Mouse (Mus musculus): ENCODE measurements around the gene C5ar1. TPM values are rescaled to one million over a fixed set of nuclear protein-coding genes. Genes with fewer than 3 reads are reported as not detected.

The C5ar1 gene
- polyA plus RNA-seq, 1 experiment from 2014 or later = 0.45 TPM

DNA sequence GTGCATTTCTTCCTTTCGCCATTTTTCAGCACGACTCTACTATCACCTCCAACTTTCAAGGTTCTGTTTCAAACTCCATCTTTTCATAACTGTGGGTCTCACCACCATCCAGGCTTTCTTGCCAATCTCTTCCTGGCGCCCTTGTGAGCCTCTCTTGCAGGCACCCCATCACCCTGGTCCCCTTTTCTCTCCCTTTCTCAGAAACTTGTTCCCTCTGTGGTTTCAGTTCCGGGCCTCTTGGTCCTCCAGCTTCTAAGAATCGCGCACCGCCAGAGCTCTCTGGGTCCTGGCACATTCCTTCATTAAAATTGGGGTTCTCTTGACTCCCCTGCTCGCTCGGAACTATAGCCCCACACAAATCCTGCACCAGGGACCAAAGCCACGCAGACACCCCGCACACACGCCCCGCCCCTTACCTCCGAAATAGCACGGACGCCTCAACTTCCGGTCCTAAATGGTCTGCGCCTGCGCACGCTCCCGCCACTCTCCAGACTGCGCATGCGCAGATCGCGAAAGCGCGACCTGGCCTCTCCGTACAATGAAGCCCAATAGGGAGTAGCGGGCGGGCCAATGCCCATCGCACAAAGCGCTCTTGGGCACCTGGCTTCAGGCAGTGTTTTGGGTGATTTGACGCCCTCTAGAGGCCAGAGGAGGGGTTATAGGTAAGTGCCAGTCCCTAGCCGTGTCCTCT, 37.6 kb downstream of the C5ar1 start, which contains the start of gene Dhx34:
Gene Dhx34, minus strand, starts transcription at position 456 of the 691 bp plus-strand sequence.
- Histone ChIP-seq H3K27me3 (peaks cover 5% of the 10 kb centered on the region; the same call in 1 of the 2 replicates), H3K27ac (peak within 1 kb of the TSS; percentile 85)

DNA sequence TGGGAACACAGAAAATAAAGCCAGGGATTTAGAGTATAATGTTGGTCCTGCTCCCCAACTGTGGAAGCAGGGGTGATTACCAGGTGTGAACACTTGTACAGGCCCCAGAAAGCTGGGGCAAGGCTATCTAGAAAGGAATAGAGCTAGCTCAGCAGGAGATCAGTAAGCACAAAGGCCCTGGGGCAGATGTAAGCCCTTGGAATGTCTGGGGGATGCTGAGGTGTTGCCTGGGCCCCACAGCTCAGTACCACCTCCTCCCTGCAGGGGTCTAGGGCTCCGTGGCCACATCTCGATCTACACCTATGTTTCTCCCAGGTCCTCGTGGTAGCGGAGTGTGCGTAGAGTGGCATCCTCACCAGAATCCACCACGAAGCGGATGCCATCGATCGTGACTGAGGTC, 45.4 kb downstream of the C5ar1 start:
- Histone ChIP-seq H3K27ac (no peak overlapping the region), H3K9ac (replicated peaks) (no peak overlapping the region)
- ATAC-seq (ENCODE audit: insufficient number of reproducible peaks, insufficient read depth, low FRiP score, low TSS enrichment, low read depth) = no peak

More for the DNA sequence above, 37.6 kb downstream of the C5ar1 start, which contains the start of gene Dhx34:
- H3K9ac ChIP-seq (replicated peaks) = peak within 1 kb of the TSS; percentile 82
- ATAC-seq (ENCODE audit: insufficient number of reproducible peaks, insufficient read depth, low FRiP score, low TSS enrichment, low read depth) = peak; percentile 88
- H3K9me3 ChIP-seq = no peaks in the 10 kb centered on the region
- H3K36me3 ChIP-seq = peaks cover 21% of the 10 kb centered on the region
- H3K4me1 ChIP-seq (replicated peaks) = peaks cover 7% of the 10 kb centered on the region
- H3K4me2 ChIP-seq = peak within 1 kb of the TSS; percentile 61
- WGBS = 2% methylated on average over 34 of the region's 34 CpGs
- peak within 1 kb of the TSS; percentile 64 for H3K4me3 ChIP-seq (replicated peaks)

DNA sequence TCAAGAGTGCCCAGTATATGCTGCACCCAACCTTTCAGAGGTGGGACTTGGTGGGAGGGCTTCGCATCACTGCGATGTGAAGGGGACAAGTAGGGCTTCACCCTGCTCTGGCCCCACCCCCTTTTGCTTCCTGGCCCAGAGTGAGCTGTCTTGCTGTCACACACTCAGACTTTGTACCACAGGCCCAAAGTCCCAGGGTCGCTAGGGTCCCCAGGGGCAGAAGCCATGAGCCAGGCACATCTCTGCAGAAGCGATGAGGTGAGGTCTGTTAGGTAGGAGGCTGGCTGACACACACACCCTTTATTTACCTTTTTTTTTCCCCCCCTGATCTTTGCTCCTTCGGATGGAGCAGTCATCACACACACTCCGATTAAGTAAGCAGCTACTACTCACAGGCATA, 46.1 kb downstream of the C5ar1 start:
- H3K36me3 ChIP-seq = peaks cover 96% of the 10 kb centered on the region
- no peak overlapping the region for H3K4me2 ChIP-seq
- no peak overlapping the region for H3K4me3 ChIP-seq (replicated peaks)
- no peak overlapping the region for H3K27ac ChIP-seq
- no peaks in the 10 kb centered on the region for H3K4me1 ChIP-seq (replicated peaks)
- 92% methylated on average over 6 of the region's 6 CpGs for WGBS
- no peaks in the 10 kb centered on the region for H3K27me3 ChIP-seq
- no peaks in the 10 kb centered on the region for H3K9me3 ChIP-seq
- no peak for ATAC-seq (ENCODE audit: insufficient number of reproducible peaks, insufficient read depth, low FRiP score, low TSS enrichment, low read depth)
- H3K9ac ChIP-seq (replicated peaks) = no peak overlapping the region

More for the DNA sequence above, 45.4 kb downstream of the C5ar1 start:
- no peak overlapping the region for H3K4me2 ChIP-seq
- no peaks in the 10 kb centered on the region for H3K27me3 ChIP-seq
- peaks cover 94% of the 10 kb centered on the region for H3K36me3 ChIP-seq
- WGBS = 93% methylated on average over 9 of the region's 9 CpGs
- no peaks in the 10 kb centered on the region for H3K9me3 ChIP-seq
- H3K4me1 ChIP-seq (replicated peaks) = no peaks in the 10 kb centered on the region
- no peak overlapping the region for H3K4me3 ChIP-seq (replicated peaks)

DNA sequence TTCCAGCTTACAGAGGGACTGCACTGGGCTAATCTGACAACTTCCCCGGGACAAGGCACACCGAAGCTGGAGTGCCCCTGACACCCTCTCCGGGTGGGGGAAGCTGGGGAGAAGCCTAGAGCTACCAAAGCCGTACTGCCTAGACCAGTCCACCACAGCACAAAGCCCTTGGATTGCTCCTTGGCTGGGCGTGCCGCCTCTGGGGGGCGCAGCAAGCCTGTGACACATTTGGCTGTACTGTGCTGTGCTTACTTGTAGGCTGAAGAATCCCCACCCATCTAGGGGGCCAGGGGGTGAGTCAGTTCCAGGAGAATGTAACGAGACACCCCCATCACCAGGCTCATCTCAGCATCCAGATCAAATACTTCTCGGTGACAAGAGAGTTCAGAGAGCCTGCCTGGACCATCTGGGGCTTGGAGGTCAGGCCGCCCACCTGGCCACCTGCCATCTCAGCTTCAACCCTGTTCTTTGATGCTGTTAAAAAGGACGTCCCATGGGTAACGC, 48.4 kb downstream of the C5ar1 start:
- H3K9me3 ChIP-seq = no peaks in the 10 kb centered on the region
- no peak overlapping the region for H3K27ac ChIP-seq
- no peaks in the 10 kb centered on the region for H3K4me1 ChIP-seq (replicated peaks)
- no peaks in the 10 kb centered on the region for H3K27me3 ChIP-seq
- ATAC-seq (ENCODE audit: insufficient number of reproducible peaks, insufficient read depth, low FRiP score, low TSS enrichment, low read depth) = no peak
- H3K9ac ChIP-seq (replicated peaks) = no peak overlapping the region
- 69% methylated on average over 12 of the region's 12 CpGs for WGBS
- H3K4me3 ChIP-seq (replicated peaks) = no peak overlapping the region
- H3K36me3 ChIP-seq = peaks cover 94% of the 10 kb centered on the region
- H3K4me2 ChIP-seq = no peak overlapping the region

DNA sequence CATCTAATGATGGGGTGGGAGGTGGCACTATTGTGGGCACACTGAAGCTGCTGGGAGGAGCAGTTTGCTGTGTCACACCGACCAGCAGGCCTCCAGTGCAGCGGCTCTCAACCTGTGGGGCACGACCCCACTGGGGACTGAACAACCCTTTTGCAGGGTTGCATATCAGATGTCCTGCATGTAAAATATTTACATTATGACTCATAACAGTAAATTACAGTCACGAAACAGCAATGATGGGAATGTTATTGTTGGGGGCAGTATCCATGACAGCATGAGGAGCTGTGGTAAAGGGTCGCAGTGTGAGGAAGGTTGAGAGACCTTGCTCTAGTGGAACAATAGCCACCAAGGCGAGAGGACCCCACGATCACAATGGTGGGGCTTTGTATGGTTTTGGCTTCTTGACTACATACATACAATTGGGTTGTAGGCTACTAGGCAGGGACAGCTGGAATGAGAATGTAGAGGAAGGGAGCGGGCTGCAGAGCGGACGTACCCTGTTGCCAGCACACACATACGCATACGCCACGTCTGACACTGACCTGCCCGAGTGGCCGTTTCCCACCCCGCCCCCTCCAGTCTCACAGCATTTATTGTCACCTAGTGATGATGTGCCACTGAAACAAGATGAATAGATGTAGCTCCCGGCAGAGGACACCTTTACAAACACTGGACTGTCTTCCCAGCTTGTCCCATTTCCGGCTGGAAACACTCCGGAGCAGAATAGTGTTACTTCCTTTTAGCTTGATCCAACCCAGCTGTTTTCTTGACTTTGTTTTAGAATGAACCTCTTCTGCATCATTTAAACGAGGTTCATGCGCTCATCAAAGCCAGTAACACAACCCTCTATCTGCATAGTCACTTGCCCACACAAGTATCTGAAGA, 50.3 kb downstream of the C5ar1 start:
- no peaks in the 10 kb centered on the region for H3K27me3 ChIP-seq
- no peak overlapping the region for H3K27ac ChIP-seq
- H3K4me1 ChIP-seq (replicated peaks) = no peaks in the 10 kb centered on the region
- H3K9me3 ChIP-seq = no peaks in the 10 kb centered on the region
- H3K4me2 ChIP-seq = no peak overlapping the region
- WGBS = 91% methylated on average over 21 of the region's 21 CpGs
- no peak overlapping the region for H3K4me3 ChIP-seq (replicated peaks)
- no peak overlapping the region for H3K9ac ChIP-seq (replicated peaks)
- no peak for ATAC-seq (ENCODE audit: insufficient number of reproducible peaks, insufficient read depth, low FRiP score, low TSS enrichment, low read depth)
- peaks cover 94% of the 10 kb centered on the region for H3K36me3 ChIP-seq

DNA sequence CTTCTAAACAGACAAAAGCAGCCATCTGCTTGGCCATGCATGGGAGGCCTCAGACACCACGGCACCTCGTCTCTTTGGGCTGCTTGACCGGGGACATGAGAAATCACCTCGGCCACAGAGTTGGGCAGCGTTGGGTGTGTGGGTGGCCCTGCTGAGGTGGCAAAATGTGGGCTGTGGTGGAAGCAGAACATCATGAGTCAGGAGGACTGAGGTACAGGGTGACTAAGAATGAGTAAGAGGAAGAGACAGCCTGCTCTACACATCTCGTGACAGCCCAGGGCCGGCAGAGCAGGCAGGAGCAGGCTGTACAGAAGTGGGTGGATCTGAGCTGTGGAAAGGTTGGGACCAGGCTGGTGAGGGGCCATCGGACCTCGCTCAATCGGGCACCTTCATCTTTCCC, 51.8 kb downstream of the C5ar1 start:
- WGBS = 84% methylated on average over 10 of the region's 10 CpGs
- Histone ChIP-seq H3K27ac (no peak overlapping the region), H3K9ac (replicated peaks) (no peak overlapping the region), H3K27me3 (no peaks in the 10 kb centered on the region), H3K36me3 (peaks cover 94% of the 10 kb centered on the region), H3K9me3 (no peaks in the 10 kb centered on the region), H3K4me1 (replicated peaks) (no peaks in the 10 kb centered on the region), H3K4me2 (no peak overlapping the region), H3K4me3 (replicated peaks) (no peak overlapping the region)
- no peak for ATAC-seq (ENCODE audit: insufficient number of reproducible peaks, insufficient read depth, low FRiP score, low TSS enrichment, low read depth)

DNA sequence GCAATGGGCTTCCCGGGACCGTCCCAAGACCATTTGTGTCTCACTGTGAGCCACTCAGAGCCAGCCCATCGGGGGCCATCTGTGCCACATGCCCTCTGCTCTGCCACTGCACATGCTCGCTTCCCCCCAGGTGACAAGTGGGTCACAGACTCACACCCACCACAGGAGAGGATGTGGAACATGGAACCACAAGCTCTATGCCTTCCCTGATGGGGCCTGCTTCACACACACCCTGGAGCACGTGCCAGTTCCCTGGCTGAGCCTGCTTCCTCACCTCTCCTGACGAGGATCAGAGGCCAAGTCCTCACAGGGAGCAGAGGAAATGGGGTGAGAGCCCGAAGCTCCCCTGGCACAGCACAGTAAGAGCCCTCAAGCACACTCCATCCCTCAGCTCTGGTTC, 52.3 kb downstream of the C5ar1 start:
- Histone ChIP-seq H3K27ac (no peak overlapping the region), H3K27me3 (no peaks in the 10 kb centered on the region), H3K36me3 (peaks cover 96% of the 10 kb centered on the region), H3K9ac (replicated peaks) (no peak overlapping the region), H3K4me1 (replicated peaks) (no peaks in the 10 kb centered on the region), H3K9me3 (no peaks in the 10 kb centered on the region), H3K4me2 (no peak overlapping the region), H3K4me3 (replicated peaks) (no peak overlapping the region)
- ATAC-seq (ENCODE audit: insufficient number of reproducible peaks, insufficient read depth, low FRiP score, low TSS enrichment, low read depth) = no peak
- 88% methylated on average over 7 of the region's 7 CpGs for WGBS

DNA sequence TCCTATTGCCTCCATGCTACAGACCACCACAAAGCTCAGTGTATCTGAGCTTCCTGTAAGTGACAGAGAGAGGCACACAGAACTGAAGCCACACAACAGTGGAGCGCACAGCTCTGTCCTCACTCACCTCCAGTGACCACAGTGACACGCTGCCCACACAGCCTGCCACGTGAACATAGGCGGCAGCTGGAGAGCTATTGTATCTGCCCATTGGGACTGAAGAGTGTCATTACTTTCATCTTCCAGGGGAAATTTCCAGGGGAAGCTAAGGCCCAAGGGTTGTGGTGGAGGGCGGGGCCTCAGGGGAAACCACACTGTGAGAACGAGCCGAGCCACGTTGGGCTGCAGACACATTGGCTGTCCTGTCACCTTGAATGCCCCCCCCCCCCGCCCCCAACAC, 54.5 kb downstream of the C5ar1 start:
- Histone ChIP-seq H3K4me1 (replicated peaks) (no peaks in the 10 kb centered on the region), H3K9me3 (no peaks in the 10 kb centered on the region), H3K27me3 (no peaks in the 10 kb centered on the region), H3K4me2 (no peak overlapping the region), H3K36me3 (peaks cover 93% of the 10 kb centered on the region), H3K9ac (replicated peaks) (no peak overlapping the region), H3K27ac (no peak overlapping the region), H3K4me3 (replicated peaks) (no peak overlapping the region)
- 83% methylated on average over 9 of the region's 9 CpGs for WGBS
- ATAC-seq (ENCODE audit: insufficient number of reproducible peaks, insufficient read depth, low FRiP score, low TSS enrichment, low read depth) = no peak

DNA sequence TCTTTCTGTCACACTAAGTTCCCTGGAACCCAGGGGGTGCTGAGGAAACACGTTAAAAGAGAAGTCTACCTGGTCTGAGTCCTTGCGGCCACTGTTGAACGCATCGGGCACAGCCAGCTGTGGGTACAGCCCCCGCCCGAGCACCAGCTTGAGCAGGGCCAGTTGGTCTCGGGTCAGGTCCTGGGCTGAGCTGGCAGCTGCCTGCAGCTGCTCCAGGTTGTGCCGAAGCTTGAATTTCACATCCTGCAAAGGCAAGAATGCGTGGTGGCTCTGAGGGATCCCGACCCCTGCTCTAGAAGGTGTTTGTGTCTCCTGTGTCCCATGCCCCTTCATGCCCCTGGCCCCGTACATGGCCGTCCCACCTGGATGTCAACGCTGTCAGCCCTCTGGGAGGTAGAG, 55.8 kb downstream of the C5ar1 start:
- no peak overlapping the region for H3K9ac ChIP-seq (replicated peaks)
- 94% methylated on average over 13 of the region's 13 CpGs for WGBS
- ATAC-seq (ENCODE audit: insufficient number of reproducible peaks, insufficient read depth, low FRiP score, low TSS enrichment, low read depth) = no peak
- no peaks in the 10 kb centered on the region for H3K4me1 ChIP-seq (replicated peaks)
- H3K27ac ChIP-seq = no peak overlapping the region
- H3K4me3 ChIP-seq (replicated peaks) = no peak overlapping the region
- H3K9me3 ChIP-seq = no peaks in the 10 kb centered on the region
- H3K36me3 ChIP-seq = peaks cover 93% of the 10 kb centered on the region
- no peak overlapping the region for H3K4me2 ChIP-seq
- no peaks in the 10 kb centered on the region for H3K27me3 ChIP-seq

DNA sequence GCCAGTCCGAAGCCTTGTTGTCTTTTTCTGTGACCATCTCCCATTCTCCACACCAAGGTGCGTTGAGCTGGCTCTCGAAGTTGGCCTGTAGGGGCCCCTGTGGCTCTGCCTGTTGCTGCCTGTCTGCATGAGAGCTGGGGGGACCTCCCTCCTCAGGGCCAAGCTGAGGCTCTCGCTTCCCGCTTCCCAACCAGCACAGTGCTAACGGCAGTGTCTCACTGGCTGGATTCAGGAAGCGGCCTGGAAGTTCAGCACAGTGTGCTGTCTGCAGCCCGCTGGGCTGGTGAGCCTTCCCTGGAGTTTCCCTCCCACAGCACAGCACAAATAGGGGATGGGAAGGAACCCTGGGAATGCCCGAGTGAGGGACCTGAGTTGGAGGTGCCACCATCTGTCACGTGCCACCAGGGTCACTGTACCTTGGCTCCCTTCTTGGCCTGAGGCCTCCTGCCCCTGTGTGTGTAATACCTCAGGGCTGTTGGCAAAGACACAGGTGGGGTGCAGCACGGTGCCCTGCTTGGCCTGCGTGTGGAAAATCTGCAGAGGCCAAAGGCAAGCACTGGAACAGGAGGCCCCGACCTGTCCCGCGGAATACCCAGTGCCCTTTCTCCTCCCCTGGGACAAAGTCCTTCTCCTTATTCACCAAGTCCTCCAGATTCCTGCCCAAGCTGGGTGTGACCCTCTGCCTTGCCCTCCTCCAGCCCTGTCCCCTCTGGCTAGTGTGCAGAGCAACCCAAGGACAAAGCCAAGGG, 56.4 kb downstream of the C5ar1 start:
- peaks cover 93% of the 10 kb centered on the region for H3K36me3 ChIP-seq
- no peaks in the 10 kb centered on the region for H3K27me3 ChIP-seq
- no peak overlapping the region for H3K9ac ChIP-seq (replicated peaks)
- no peaks in the 10 kb centered on the region for H3K4me1 ChIP-seq (replicated peaks)
- no peak for ATAC-seq (ENCODE audit: insufficient number of reproducible peaks, insufficient read depth, low FRiP score, low TSS enrichment, low read depth)
- H3K4me2 ChIP-seq = no peak overlapping the region
- no peak overlapping the region for H3K27ac ChIP-seq
- no peak overlapping the region for H3K4me3 ChIP-seq (replicated peaks)
- H3K9me3 ChIP-seq = no peaks in the 10 kb centered on the region
- 81% methylated on average over 15 of the region's 15 CpGs for WGBS

DNA sequence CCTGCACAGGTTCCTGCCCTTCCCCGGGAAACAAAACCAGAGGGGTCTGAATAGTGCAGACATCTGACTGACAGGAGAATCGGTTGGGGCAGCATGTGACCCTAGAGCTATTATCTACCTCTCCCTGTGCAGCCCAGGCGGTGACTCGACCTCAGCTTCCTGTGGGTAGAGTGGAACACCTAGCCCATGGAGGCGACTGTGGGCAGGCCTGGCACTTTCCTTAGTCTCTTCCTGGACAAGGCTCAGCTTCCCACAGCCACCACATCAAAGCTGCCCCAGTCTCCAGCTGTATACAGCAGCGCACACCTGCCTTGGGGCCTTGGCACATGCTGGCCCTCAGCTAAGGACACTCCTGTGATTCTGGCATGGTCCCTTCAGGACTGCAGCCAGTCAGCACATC, 58.2 kb downstream of the C5ar1 start:
- 95% methylated on average over 6 of the region's 6 CpGs for WGBS
- H3K9me3 ChIP-seq = no peaks in the 10 kb centered on the region
- no peaks in the 10 kb centered on the region for H3K4me1 ChIP-seq (replicated peaks)
- H3K4me3 ChIP-seq (replicated peaks) = no peak overlapping the region
- H3K9ac ChIP-seq (replicated peaks) = no peak overlapping the region
- H3K36me3 ChIP-seq = peaks cover 94% of the 10 kb centered on the region
- no peak overlapping the region for H3K27ac ChIP-seq
- H3K4me2 ChIP-seq = no peak overlapping the region
- ATAC-seq (ENCODE audit: insufficient number of reproducible peaks, insufficient read depth, low FRiP score, low TSS enrichment, low read depth) = no peak
- no peaks in the 10 kb centered on the region for H3K27me3 ChIP-seq

Data from limb, embryonic 12.5 days (tissue).